Mouse (Mus musculus) ES-E14 (cell line): ENCODE results near the gene Cntn5. TPM values are rescaled to one million over a fixed set of nuclear protein-coding genes. Genes with fewer than 3 reads are reported as not detected.

Experiments used
- DNase-seq: peaks from one replicate; pipeline ENCODE4 v3.0.0-alpha.2; 2013; ENCODE audit warnings: low read depth, low spot score
- H3K27ac ChIP-seq: 2 replicates; pipeline ENCODE4 v1.5.1; 2012; ENCODE audit warnings: low read depth, mild to moderate bottlenecking, low read length, moderate library complexity, mixed read lengths; ENCODE audit not compliant: poor library complexity, insufficient read depth, severe bottlenecking
- H3K36me3 ChIP-seq: 2 replicates; pipeline ENCODE4 v1.6.1; 2012; ENCODE audit warnings: mild to moderate bottlenecking, low read length, moderate library complexity, mixed read lengths; ENCODE audit not compliant: control insufficient read depth, poor library complexity, insufficient read depth, severe bottlenecking
- H3K4me1 ChIP-seq, 2 experiments: fragments of 150-350 bp in 1 of 2; sonication (generic) in 1 of 2; 2 replicates each; pipeline ENCODE4 v1.6.1; 2012; ENCODE audit warnings: low read length in 2 of 2, mild to moderate bottlenecking in 1 of 2, mixed read lengths in 1 of 2; ENCODE audit not compliant: control insufficient read depth in 2 of 2, insufficient read depth in 2 of 2, poor library complexity in 1 of 2
- H3K4me3 ChIP-seq, 2 experiments: fragments of 150-350 bp in 1 of 2; sonication (generic) in 1 of 2; 2 replicates each; pipeline ENCODE4 v1.5.1; 2012; ENCODE audit warnings: low read length in 2 of 2, low read depth in 1 of 2, mild to moderate bottlenecking in 1 of 2, mixed read lengths in 1 of 2; ENCODE audit not compliant: insufficient read depth in 1 of 2, poor library complexity in 1 of 2, severe bottlenecking in 1 of 2
- H3K9ac ChIP-seq: 2 replicates; pipeline ENCODE4 v1.6.1; 2012; ENCODE audit warnings: low read depth, mild to moderate bottlenecking, low read length, mixed read lengths; ENCODE audit not compliant: poor library complexity, insufficient read depth, severe bottlenecking
- H3K9me3 ChIP-seq: fragments of 150-350 bp; sonication (generic); 2 replicates; pipeline ENCODE4 v1.6.1; 2012; ENCODE audit warnings: low read depth, mild to moderate bottlenecking, low read length; ENCODE audit not compliant: control insufficient read depth, insufficient read depth
- CHD2 ChIP-seq: IDR thresholded peaks from 2 replicates; pipeline ENCODE4 v1.6.1; 2014; ENCODE audit warnings: mild to moderate bottlenecking, low read depth, low read length, inconsistent platforms
- HCFC1 ChIP-seq: IDR thresholded peaks from 2 replicates; pipeline ENCODE4 v1.6.1; 2012; ENCODE audit warnings: low read length, inconsistent platforms, borderline replicate concordance; ENCODE audit not compliant: insufficient read depth
- MAFK ChIP-seq: IDR thresholded peaks from 2 replicates; pipeline ENCODE4 v1.6.1; 2014; ENCODE audit warnings: mild to moderate bottlenecking, low read depth, low read length, inconsistent platforms; ENCODE audit not compliant: insufficient read depth
- ZC3H11A ChIP-seq: IDR thresholded peaks from 2 replicates; pipeline ENCODE4 v1.6.1; 2012; ENCODE audit warnings: low read depth, mild to moderate bottlenecking, inconsistent platforms, low read length, borderline replicate concordance
- ZNF384 ChIP-seq: IDR thresholded peaks from 2 replicates; pipeline ENCODE4 v1.6.1; 2012; ENCODE audit warnings: low read depth, low read length, inconsistent platforms
- in situ Hi-C, 2 experiments: fragments of 600-800 bp; cut with MboI; formaldehyde crosslinking; loops; one replicate each; pipeline ENCODE4 v1.15.1; 2025; ENCODE audit warnings: low sequenced_read_pairs in 2 of 2, inconsistent platforms in 1 of 2; ENCODE audit not compliant: unreplicated experiment in 2 of 2
- total RNA-seq: library from RNA; depleted of rRNA; stranded (reverse); fragments of 300-350 nt; gene quantifications from 2 replicates; pipeline ENCODE4 v1.2.3, GENCODE M21; 2012

Cntn5 gene
- total RNA-seq, 1 experiment: not detected

DNA sequence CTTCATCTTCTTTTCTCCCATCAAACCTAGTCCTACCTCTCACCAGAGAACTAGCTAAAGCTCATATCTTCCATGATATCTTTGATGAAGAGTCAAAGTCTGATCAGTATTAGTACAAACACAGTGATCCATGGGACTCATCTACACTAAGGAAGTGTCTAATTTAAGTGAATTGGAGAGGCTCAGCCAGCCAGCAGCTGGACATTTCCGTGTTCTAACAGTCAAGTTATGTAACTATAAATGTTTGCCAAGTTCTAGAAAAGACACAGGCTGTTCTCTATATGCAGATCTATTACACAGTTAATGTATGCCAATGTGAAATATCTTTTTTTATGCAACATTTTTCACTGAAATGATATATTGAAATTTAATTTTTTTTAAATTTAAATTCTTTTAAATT, 959.7 kb downstream of the Cntn5 start:
- no peak overlapping the region for H3K4me3 ChIP-seq
- no peaks in the 10 kb centered on the region for H3K9me3 ChIP-seq
- TF ChIP-seq MAFK: no peak
- no peak for TF ChIP-seq ZNF384
- TF ChIP-seq HCFC1: no peak
- TF ChIP-seq ZC3H11A: no peak
- TF ChIP-seq CHD2: no peak
- DNase-seq: no peak
- H3K4me1 ChIP-seq: no peaks in the 10 kb centered on the region
- in situ Hi-C loops: no loop called here
- H3K27ac ChIP-seq: no peak overlapping the region
- no peak overlapping the region for H3K9ac ChIP-seq
- H3K36me3 ChIP-seq: no peaks in the 10 kb centered on the region

- no peaks in the 10 kb centered on the region for H3K4me1 ChIP-seq
- no peak for DNase-seq
- no peak overlapping the region for H3K4me3 ChIP-seq
- H3K36me3 ChIP-seq: no peaks in the 10 kb centered on the region
- H3K27ac ChIP-seq: no peak overlapping the region
- in situ Hi-C loops: no loop called here
- no peak overlapping the region for H3K9ac ChIP-seq
- TF ChIP-seq HCFC1 (no peak), ZNF384 (no peak), MAFK (no peak), CHD2 (no peak), ZC3H11A (no peak)
- no peaks in the 10 kb centered on the region for H3K9me3 ChIP-seq
These were observed 966.8 kb downstream of the Cntn5 start for GRCm38 (mm10) chr9:9937444-9938436.

DNA sequence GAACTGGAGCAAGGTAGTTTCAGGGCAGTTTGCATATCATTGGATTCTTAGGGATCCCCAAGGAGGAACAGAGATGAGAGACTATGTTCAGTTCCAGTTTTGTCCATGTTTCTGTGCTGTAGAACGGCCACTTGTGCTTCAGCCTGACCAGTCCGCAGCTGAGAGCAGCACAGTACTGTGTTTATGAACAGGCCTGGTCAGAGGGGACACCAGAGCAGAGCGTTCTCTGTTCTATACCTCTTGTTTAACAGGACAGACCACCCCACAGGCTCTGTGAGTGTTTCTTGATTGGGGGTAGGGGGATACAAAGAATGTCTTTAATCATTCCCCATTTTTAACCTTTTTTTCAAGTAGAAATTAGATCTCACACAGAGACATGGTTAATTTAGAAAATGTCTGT, 984.0 kb downstream of the Cntn5 start:
- in situ Hi-C loops: no loop called here
- H3K36me3 ChIP-seq: no peaks in the 10 kb centered on the region
- H3K4me3 ChIP-seq: no peak overlapping the region
- no peaks in the 10 kb centered on the region for H3K9me3 ChIP-seq
- H3K27ac ChIP-seq: no peak overlapping the region
- H3K9ac ChIP-seq: no peak overlapping the region
- no peaks in the 10 kb centered on the region for H3K4me1 ChIP-seq
- TF ChIP-seq ZC3H11A: no peak
- no peak for DNase-seq

GRCm38 (mm10) chr9:9899070-9899469, 1005.5 kb downstream of the Cntn5 start:
- no peak overlapping the region for H3K4me3 ChIP-seq
- in situ Hi-C loops: no loop called here
- no peak overlapping the region for H3K9ac ChIP-seq
- H3K4me1 ChIP-seq: no peaks in the 10 kb centered on the region
- H3K36me3 ChIP-seq: no peaks in the 10 kb centered on the region
- no peak for DNase-seq
- no peak for TF ChIP-seq CHD2
- TF ChIP-seq HCFC1: no peak
- no peak for TF ChIP-seq MAFK
- no peak for TF ChIP-seq ZC3H11A
- TF ChIP-seq ZNF384: no peak
- no peak overlapping the region for H3K27ac ChIP-seq
- H3K9me3 ChIP-seq: no peaks in the 10 kb centered on the region
